Mouse (Mus musculus) small intestine, adult 2 months (tissue): ENCODE results near the gene Ephb1.

Experiments used
- CTCF ChIP-seq: fragments of 200-500 bp; IDR thresholded peaks from 2 replicates; pipeline ENCODE4 v1.5.1; 2012; ENCODE audit warnings: low read depth, mild to moderate bottlenecking, control low read depth, inconsistent platforms, low read length, moderate library complexity, mixed read lengths; ENCODE audit not compliant: insufficient replicate concordance, insufficient read length; ENCODE audit errors: extremely low read depth
- POLR2A ChIP-seq: fragments of 200-500 bp; IDR thresholded peaks from 2 replicates; pipeline ENCODE4 v1.6.1; 2012; ENCODE audit warnings: low read depth, mild to moderate bottlenecking, control low read depth, inconsistent platforms, low read length, moderate library complexity

DNA sequence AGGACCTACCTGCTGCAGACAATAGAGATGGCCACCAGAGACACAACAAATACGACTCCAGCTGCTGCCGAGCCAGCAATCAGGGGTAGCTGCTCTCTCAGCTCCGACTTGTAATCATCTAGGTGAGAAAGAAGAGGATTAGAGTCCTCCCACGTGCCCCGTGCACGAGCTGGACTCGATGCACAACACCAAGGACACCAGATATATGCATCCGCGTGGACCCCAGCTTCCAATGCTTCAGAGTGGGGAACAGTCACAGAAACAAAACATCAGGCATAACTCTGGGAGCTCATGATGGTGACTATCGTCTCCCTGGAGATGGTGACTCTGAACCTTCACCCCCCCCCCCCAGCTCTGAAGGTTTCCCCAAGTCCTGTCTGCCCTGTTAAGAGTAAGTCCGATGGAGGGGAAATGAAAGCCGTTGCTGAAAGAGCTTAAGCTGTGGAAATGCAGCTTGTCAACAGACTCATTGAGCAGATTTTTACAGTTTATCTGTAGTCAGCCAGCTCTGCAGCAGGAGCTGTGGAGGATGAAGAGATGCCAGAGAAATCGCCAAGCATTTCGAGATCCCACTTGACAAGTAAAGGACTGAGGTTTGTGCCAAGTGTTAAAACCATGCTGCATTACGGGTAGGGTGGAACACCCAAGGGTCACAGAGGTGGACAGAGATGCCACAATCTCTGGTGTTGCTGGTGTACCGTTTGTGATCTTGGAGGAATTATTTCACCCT, 357.6 kb downstream of the Ephb1 start:
- TF ChIP-seq CTCF, result no peak
- TF ChIP-seq POLR2A, result no peak
